Mouse (Mus musculus) testis, adult 2 months (tissue): Measurements from ENCODE around the gene Rin3.

Experiments used
- CTCF ChIP-seq: fragments of 200-500 bp; IDR thresholded peaks from 2 replicates; pipeline ENCODE4 v1.5.1; 2012; ENCODE audit warnings: low read depth, mild to moderate bottlenecking, inconsistent platforms, low read length, moderate library complexity; ENCODE audit not compliant: control insufficient read depth, insufficient read depth, insufficient replicate concordance
- POLR2A ChIP-seq: fragments of 200-500 bp; IDR thresholded peaks from 2 replicates; pipeline ENCODE4 v1.6.1; 2012; ENCODE audit warnings: low read depth, mild to moderate bottlenecking, inconsistent platforms, low read length, moderate library complexity; ENCODE audit not compliant: control insufficient read depth

DNA sequence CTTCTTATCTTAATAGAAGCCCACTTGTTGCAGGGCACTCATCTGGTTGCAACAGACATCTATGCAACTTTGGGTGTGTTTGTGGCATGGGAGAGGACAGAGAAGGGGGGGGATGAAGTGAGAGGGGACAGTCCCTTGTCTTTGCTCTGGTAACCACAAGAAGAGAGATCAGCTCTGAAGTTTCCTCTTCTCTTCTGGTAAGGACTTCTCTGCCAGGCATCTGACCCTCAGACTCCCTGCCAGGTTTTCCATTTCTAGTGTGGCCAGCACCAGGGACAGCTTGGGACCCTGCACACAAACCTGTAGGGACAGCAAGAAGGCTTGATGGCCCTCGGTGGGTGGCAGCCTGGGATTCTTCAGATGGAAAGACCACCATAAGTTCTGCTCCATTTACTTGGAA, 68.1 kb downstream of the Rin3 start:
- TF ChIP-seq POLR2A (no peak), CTCF (no peak)
